Mouse (Mus musculus) megakaryocyte, embryonic 14.5 days (primary cell): ENCODE measurements around the gene Tshz2.

Source experiments
- FLI1 ChIP-seq: IDR thresholded peaks from 2 replicates; pipeline ENCODE4 v1.6.1; 2012; ENCODE audit warnings: low read length, inconsistent platforms, mixed read lengths
- GATA1 ChIP-seq: IDR thresholded peaks from 3 replicates; pipeline ENCODE4 v1.6.1; 2012; ENCODE audit warnings: mixed read lengths, low read length, inconsistent platforms, borderline replicate concordance

DNA sequence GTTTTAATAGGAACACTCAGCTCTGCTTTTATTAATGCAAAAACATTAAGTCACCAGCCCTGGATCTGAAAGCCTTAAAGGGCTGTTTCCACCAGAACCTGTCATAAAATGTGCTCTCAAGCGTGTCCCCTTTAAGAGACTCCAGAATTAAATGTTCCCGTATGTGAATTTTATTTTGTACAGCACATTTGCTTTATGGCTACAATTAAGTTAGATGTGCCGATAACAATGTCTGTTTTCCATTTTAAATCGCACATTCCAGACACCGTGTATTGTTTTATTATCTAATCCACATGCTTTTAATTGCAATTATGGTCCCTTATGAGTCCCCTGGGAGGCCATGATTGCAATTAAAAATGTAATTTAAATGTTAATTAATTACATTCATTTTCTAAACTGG is 178.8 kb downstream of the Tshz2 start:
- TF ChIP-seq GATA1: no peak
- no peak for TF ChIP-seq FLI1
